Mouse (Mus musculus) urinary bladder, postnatal 36 days (tissue): ENCODE measurements around the gene Psmd11.
"Not testable (repeated sequence)": the region's sequence is repeated elsewhere in the genome, so short reads cannot be mapped to it uniquely, and the experiment has no call there.

Experiments
- DNase-seq, 2 experiments: peaks; one replicate each; pipeline ENCODE4 v3.0.0; 2022; ENCODE audit warnings: low spot score in 2 of 2, mixed read lengths in 1 of 2

The Psmd11 gene

GRCm38 (mm10) chr11:80429009-80429475 lies 627 bp downstream of the Psmd11 start:
- peak; percentile 25 to 37 for DNase-seq

DNA sequence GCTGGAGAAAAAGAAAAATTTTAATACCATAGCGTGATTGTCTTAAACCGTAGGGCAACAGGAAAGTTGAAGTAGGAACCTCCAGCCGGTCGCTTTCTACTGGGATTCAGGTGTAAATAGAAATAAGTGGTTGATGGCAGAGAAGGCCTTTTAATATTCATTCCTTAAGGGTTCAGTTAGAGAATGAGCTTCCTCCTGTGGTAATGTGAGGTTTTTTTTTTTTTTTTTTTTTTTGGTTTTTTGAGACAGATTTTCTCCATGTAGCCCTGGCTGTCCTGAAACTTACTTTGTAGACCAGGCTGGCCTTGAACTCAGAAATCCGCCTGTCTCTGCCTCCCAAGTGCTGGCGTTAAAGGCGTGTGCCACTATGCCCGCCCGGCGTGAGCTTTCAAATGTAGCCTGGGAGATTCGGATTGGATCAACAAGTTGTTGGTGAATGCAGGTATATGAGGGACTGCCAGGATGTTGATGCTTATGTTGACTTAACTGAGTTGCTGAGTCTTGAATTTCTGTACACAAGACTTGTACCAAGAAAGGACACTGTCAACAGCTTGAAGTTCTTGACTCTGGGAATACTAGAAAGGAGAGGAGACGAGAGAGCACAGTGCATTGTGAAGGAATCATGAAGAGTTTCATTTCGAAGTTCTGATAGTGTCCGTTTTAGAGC lies 1.2 kb downstream of the Psmd11 start:
- DNase-seq: no peak

DNA sequence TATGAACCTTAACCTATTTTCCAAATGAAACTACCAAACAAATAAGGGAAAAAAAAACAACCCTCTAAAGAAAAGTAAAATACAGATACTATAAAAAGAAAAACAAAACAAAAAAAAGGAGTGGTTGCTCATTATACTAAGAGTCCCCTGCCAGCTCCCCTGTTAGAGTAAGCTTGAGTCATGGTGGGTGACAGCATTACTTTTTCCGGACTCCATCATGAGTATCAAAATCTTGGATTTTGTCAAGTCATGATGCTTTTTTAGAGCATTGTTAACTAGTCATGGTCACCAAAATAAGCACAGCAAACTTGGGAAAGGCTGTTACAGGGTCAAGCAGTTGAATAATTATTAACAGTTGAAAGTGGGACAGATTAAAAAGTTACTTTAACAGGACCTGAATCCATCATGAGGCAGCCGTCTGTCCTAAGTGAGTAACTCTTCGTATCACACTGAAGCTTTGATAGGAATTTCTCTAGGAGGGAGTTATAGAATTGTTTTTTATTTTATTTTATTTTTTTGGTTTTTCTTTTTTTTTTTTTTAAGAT lies 2.0 kb downstream of the Psmd11 start:
- no peak for DNase-seq

GRCm38 (mm10) chr11:80446916-80447315 lies 18.5 kb downstream of the Psmd11 start:
- DNase-seq: no peak

- no peak for DNase-seq
These were observed 21.4 kb downstream of the Psmd11 start for GRCm38 (mm10) chr11:80449859-80450258.

GRCm38 (mm10) chr11:80452242-80452641 lies 23.8 kb downstream of the Psmd11 start:
- no peak for DNase-seq

DNA sequence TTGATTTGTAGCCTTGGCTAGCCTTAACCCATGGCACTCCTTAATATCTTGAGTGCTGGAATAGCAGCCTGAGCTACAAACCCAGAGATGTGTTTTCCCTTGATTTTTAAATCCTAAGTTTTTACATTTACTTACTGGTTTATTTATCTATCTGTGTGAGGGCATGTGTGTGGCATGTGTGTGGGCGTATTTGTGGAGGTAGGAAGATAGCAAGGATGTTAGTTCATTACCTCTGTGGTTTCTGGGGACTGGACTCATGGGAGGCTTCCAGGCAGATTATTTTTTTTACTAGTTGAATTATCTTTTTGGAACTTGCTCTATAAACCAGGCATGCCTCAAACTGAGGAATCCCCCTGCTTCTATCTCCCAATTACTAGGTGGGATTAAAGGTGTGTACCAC lies 24.8 kb downstream of the Psmd11 start:
- no peak for DNase-seq

GRCm38 (mm10) chr11:80463605-80464130 lies 35.3 kb downstream of the Psmd11 start:
- DNase-seq: not testable (repeated sequence)

- no peak for DNase-seq
These were observed 43.6 kb downstream of the Psmd11 start for GRCm38 (mm10) chr11:80471836-80472605.

DNA sequence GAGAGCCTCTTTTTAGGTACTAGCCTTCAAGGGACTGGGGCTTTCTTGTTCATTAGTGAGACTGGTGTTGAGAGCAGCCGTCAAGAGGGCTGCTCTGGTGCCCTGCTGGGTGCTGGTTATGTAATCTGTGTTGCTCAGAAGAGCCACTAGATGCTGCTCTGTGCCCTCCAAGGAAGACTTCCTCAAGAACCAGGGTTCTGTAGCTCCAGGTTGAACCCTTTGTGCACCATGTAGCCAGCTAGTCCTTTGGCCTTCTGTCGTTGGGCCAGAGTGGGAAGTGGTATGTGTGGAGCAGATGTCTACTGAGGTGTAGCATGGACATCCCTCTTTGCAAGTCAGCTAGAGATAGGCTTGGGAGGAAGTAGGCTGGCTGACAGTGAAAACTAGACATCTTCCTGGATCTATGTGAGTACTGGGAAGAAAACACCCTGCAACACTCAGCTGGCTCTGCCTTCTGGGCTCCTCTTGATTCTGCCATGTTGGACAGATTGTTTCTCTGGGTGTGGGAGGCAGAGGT lies 45.8 kb downstream of the Psmd11 start:
- DNase-seq: no peak

GRCm38 (mm10) chr11:80474846-80475245 lies 46.4 kb downstream of the Psmd11 start:
- DNase-seq: no peak

DNA sequence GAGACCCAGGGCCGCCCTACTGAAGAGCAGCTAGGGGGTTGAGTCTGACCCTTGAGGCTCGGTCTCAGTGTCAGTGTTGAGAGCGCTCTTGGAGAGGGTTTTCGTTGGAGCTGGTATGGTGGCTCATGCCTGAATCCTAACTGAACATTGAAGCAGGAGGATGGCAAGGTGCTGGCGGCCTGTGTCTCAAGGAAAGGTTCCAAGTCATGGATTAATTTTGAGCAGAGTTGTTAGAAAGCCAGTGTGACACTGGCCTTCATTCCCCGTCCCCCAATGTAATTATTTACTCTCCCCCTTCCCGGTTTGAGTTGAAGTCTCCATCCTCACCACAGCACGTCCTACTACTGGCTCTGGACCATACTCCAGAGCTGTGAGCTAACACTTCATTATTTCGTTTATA lies 47.1 kb downstream of the Psmd11 start:
- no peak for DNase-seq

DNA sequence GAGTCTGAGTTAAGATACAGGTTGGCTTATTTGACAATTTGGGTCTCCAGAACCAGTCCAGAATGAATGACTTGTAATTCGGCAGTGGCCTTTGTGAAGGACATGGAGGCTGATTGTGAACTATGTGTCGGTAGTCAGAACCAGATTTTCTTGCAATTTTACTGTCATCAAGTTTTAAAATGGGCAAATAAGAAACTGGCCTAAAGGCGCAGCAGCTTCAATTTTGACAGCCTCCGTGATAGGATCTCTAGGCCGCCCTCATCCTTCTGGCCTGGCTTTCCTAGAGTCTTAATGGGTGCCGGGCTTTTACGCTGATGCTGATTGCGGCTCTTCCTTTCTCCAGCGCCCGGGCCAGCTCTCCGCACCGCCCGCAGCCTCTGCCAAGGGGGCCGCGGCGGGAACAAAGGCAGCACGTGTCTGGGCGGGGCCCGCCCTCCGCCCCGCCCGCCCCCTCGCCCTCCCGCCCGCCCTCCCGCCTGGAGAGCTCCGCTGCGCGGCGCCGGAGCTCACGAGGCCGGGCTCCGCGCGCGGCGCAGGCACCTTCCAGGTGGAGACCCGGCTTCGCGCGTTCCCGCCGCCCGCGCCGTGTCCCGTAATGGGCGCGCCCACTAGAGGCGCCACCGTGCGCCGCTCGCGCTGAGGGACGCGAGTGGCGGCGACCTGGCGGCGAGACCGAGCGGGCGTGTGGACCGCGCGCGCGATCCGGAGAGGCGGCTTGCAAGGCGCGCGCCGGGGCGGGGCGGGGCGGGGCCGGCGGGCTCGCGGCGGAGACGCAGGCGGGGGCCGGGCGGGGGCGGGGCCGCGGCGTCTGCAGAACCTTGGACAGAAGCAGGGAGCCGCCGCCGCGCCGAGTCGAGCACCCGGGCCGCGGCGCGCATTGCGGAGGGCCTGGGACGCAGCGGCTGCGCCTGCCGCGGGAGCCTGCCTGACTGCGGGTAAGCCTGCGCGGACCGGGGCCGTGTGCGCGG lies 48.1 kb downstream of the Psmd11 start, which contains the start of gene Cdk5r1:
Gene Cdk5r1, plus strand, starts transcription at position 802 of the 968 bp plus-strand sequence.
- peak; percentile 72 to 75 for DNase-seq

DNA sequence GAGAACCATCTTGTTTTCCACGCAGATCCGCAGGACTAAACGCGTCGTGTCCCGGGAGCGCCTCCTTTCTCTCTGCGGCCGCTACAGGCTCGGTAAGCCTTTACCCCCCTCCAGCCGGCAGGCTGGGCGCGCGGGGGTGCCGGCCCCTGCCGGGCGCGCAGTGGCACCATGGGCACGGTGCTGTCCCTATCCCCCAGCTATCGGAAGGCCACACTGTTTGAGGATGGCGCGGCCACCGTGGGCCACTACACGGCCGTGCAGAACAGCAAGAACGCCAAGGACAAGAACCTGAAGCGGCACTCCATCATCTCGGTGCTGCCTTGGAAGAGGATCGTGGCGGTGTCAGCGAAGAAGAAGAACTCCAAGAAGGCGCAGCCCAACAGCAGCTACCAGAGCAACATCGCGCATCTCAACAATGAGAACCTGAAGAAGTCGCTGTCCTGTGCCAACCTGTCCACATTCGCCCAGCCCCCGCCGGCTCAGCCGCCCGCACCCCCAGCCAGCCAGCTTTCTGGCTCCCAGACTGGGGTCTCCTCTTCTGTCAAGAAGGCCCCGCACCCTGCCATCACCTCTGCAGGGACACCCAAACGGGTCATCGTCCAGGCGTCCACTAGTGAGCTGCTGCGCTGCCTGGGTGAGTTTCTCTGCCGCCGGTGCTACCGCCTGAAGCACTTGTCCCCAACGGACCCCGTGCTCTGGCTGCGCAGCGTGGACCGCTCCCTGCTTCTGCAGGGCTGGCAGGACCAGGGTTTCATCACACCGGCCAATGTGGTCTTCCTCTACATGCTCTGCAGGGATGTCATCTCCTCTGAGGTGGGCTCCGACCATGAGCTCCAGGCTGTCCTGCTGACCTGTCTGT lies 49.2 kb downstream of the Psmd11 start:
- DNase-seq: no peak

- DNase-seq: no peak
These were observed 50.4 kb downstream of the Psmd11 start for GRCm38 (mm10) chr11:80478694-80479412.

DNA sequence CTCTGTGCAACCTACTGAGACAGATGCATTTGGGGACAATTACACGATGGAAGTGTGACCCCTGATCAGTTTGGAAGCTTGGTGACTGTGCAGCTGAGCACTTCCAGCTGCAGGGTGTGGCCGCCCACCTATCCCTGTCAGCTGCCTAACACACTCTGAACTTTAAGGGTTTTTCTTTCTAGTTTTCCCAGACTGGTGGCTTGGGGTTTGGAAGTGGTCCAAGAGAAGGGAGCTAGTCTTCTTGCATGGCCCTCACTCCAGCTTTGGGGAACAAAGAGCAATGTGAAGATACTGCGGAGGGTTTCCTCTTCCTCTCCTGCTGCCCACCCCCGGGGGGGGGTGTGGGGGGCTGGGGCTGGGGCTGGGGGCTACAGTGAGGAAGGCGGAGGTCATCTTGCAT lies 51.0 kb downstream of the Psmd11 start:
- no peak for DNase-seq

DNA sequence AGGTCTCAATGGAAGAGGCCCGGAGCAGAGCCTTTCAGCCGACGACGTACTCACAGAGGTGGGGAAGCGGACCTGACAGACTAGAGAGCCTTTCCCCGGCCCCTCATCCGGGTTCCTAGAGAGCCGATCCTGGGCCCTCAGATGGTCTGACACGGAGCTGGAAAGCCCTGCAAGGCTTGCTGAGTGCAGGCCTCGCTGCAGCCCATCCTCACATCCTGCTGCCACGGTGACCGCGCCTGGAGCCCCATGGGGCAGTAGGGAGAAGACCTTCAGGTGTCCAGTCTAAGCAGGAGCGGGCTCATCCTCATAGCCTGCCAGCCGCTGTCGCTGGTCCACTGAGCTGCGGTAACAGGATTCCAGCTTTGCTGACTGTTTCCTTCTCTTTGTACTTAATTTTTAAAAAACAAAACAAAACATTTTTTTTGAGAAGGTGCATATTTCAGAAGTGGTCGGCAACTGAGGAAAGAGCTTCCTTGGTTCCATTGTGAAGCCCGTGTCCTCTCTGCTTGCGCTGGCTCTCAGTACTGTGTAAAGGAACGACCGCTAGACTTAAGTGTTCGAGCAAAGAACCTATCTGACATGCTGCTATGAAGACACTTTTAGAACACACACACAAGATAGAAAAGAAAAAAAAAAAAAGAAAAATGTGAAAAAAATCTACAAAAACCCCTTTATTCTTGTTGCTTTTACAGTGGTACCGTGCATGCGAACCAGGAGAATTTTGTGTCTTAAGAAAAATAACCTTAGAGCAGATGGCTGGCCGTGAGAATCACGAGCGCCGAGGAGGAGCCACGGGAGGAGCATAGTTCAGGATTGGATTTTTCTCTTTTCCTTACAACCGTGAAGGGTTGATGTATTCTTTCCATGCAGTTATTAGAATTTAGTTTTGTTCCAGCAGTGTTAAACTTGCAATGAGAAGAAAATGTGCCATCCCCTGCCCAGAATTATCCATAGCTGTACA lies 51.8 kb downstream of the Psmd11 start:
- DNase-seq: no peak

DNA sequence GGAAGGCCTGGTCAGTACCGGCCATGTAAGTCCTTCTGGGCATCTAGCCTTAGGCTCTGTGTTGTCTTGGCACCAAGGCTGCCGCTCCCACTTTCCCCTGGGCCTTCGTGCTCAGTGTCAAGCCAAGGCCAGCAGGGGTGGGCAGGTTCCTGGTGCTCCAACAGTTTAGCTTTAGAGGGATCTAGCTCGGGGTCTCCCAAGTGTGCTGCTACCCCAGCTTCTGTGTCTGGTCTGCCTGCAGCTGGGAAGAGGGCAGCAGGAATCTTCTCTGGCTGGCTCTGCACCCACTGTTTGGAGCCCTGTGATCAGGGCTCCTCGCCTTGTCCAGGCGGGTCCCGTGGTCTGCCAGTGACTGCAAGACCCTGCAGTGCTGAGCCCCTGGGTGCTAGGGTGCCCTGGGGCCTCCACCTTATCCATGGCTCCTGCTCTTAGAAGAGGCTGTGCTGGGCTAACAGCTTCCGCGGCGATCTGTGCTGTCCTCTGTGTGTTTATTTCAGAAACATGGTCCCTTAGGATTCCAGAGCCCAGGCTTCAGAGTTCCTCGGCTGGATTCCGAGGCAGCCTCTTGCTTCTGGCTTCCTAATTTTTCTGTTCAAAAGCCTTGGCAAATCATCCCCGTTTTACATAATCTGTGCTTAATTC lies 53.1 kb downstream of the Psmd11 start:
- DNase-seq: no peak
